Mouse (Mus musculus) liver, embryonic 14.5 days (tissue): ENCODE results near the gene Larp1.

Experiments used
- CTCF ChIP-seq: IDR thresholded peaks from 2 replicates; pipeline ENCODE4 v1.5.1; 2016; ENCODE audit warnings: antibody characterized with exemption, low read depth, control low read depth
- EP300 ChIP-seq: IDR thresholded peaks from 2 replicates; pipeline ENCODE4 v1.6.1; 2016; ENCODE audit warnings: antibody characterized with exemption, low read depth

DNA sequence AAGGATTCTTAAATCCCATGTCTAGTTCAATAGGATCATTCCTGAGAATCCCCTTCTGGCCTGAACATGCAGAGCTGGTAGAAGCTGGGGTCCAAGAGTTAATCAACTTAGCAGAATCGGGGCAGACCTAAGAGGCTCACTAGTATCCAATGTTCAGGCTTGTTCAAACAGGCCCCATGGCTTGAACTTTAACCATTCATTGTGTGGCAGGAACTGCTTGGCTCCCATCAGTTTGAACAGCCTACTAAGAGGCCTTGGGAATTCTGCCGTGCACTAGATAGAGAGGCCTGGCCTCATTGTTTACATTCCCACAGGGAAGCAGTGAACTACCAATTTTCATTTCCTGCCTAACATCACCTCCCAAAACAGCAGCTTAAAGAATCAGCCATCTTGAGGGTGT lies 12.8 kb downstream of the Larp1 start:
- no peak for TF ChIP-seq CTCF
- TF ChIP-seq EP300 = no peak
